Mouse (Mus musculus) neutrophil, adult 5-6 weeks (primary cell): ENCODE data around the gene Crhr1. TPM values are rescaled to one million over a fixed set of nuclear protein-coding genes. Genes with fewer than 3 reads are reported as not detected.
A peak's percentile ranks its signal among the peaks of the same experiment; 100 is the strongest.
"Not testable (repeated sequence)": the region's sequence is repeated elsewhere in the genome, so short reads cannot be mapped to it uniquely, and the experiment has no call there.

ENCODE experiments used
- ATAC-seq: fragments of 151-379, 151-347 bp; 2 replicates; pipeline ENCODE4 v1.8.0; 2017; ENCODE audit warnings: mild to moderate bottlenecking, moderate TSS enrichment; ENCODE audit not compliant: insufficient number of reproducible peaks, poor library complexity, low FRiP score, severe bottlenecking; ENCODE audit errors: extremely low read depth
- total RNA-seq: library from RNA; stranded (forward); fragments of 200-1000 nt; gene quantifications from 2 replicates; pipeline ENCODE4 v1.2.3, GENCODE M21; 2017

Crhr1 gene
- total RNA-seq, 1 experiment from 2014 or later: not detected

- ATAC-seq: no peak
Observed at GRCm38 (mm10) chr11:104182141-104182540, 49.5 kb downstream of the Crhr1 start.

- ATAC-seq: no peak
Observed at GRCm38 (mm10) chr11:104186135-104186836, 53.6 kb downstream of the Crhr1 start, which contains the start of gene Sppl2c. TSS of gene Sppl2c (plus strand) at chr11:104186327.

- no peak for ATAC-seq
Observed at GRCm38 (mm10) chr11:104186837-104187150, 54.1 kb downstream of the Crhr1 start.

- ATAC-seq: no peak
Observed at GRCm38 (mm10) chr11:104187766-104188165, 55.1 kb downstream of the Crhr1 start.

- ATAC-seq: no peak
Observed at GRCm38 (mm10) chr11:104190008-104190407, 57.4 kb downstream of the Crhr1 start.

- ATAC-seq: no peak
Observed at GRCm38 (mm10) chr11:104195382-104195781, 62.7 kb downstream of the Crhr1 start.

GRCm38 (mm10) chr11:104195791-104196190 is 63.1 kb downstream of the Crhr1 start:
- ATAC-seq: peak; percentile 50; the same call in 1 of the 2 replicates

GRCm38 (mm10) chr11:104197861-104198260 is 65.2 kb downstream of the Crhr1 start:
- ATAC-seq: 0 out of 2 replicates have a peak, but pooled peaks have one; percentile 13

- no peak for ATAC-seq
Observed at GRCm38 (mm10) chr11:104203271-104203670, 70.6 kb downstream of the Crhr1 start.

GRCm38 (mm10) chr11:104206573-104206972 is 73.9 kb downstream of the Crhr1 start:
- ATAC-seq: no peak

GRCm38 (mm10) chr11:104209041-104209440 is 76.4 kb downstream of the Crhr1 start:
- ATAC-seq: no peak

- ATAC-seq: no peak
Observed at GRCm38 (mm10) chr11:104211251-104211650, 78.6 kb downstream of the Crhr1 start.

- ATAC-seq: not testable (repeated sequence)
Observed at GRCm38 (mm10) chr11:104214128-104214527, 81.5 kb downstream of the Crhr1 start.

GRCm38 (mm10) chr11:104218075-104218474 is 85.4 kb downstream of the Crhr1 start:
- no peak for ATAC-seq

GRCm38 (mm10) chr11:104220291-104220690 is 87.6 kb downstream of the Crhr1 start:
- no peak for ATAC-seq

GRCm38 (mm10) chr11:104221751-104222150 is 89.1 kb downstream of the Crhr1 start:
- ATAC-seq: no peak

- ATAC-seq: no peak
Observed at GRCm38 (mm10) chr11:104223301-104223700, 90.6 kb downstream of the Crhr1 start.
